Mouse (Mus musculus) left cerebral cortex, postnatal 10 days (tissue): ENCODE results near the gene Prrt2. TPM values are rescaled to one million over a fixed set of nuclear protein-coding genes. Genes with fewer than 3 reads are reported as not detected.

Experiments
- DNase-seq, 2 experiments: peaks; one replicate each; pipeline ENCODE4 v3.0.0; 2021 to 2022; ENCODE audit warnings: low spot score in 2 of 2, mixed read lengths in 1 of 2; ENCODE audit errors: extremely low spot score in 1 of 2
- intact Hi-C: fragments of 180-260 bp; cut with DNase I; formaldehyde crosslinking; loops from one replicate; pipeline ENCODE4 v1.15.1; 2025
- total RNA-seq, 2 experiments: library from RNA; stranded (reverse); gene quantifications; 2 replicates each; pipeline ENCODE4 v1.2.3; 2021

The Prrt2 gene
- 100 to 1,000 TPM; 182 to 196 TPM for total RNA-seq

- DNase-seq: peak in 1 of 2 experiments; percentile 86
- intact Hi-C loops: loop anchor here (5.0 kb wide), 1 partner anchor 81 kb away; no protein-coding TSS in a partner anchor
These were observed at the start of gene Prrt2, which contains the start of gene Gm42742 for GRCm38 (mm10) chr7:127020901-127021562. Gene Prrt2, minus strand, starts transcription at chr7:127021211. Gene Gm42742, minus strand, starts transcription at chr7:127021097.

- DNase-seq: no peak
- intact Hi-C loops: no loop called here
These were observed 45.3 kb upstream of the Prrt2 start for GRCm38 (mm10) chr7:127066317-127066716.

- intact Hi-C loops: no loop called here
- no peak for DNase-seq
These were observed 44.5 kb upstream of the Prrt2 start for GRCm38 (mm10) chr7:127065538-127065937.

- intact Hi-C loops: no loop called here
- no peak for DNase-seq
These were observed 34.1 kb upstream of the Prrt2 start for GRCm38 (mm10) chr7:127055026-127055585.

- intact Hi-C loops: no loop called here
- DNase-seq: peak; percentile 86 to 91
These were observed 21.1 kb upstream of the Prrt2 start, which contains the start of gene Kif22 for GRCm38 (mm10) chr7:127041851-127042672. Gene Kif22, minus strand, starts transcription at chr7:127042471.

GRCm38 (mm10) chr7:127031244-127031643 lies 10.2 kb upstream of the Prrt2 start:
- no peak for DNase-seq
- intact Hi-C loops: no loop called here

GRCm38 (mm10) chr7:127030172-127030571 lies 9.2 kb upstream of the Prrt2 start:
- no peak for DNase-seq
- intact Hi-C loops: no loop called here

- peak in 1 of 2 experiments; percentile 60 for DNase-seq
- intact Hi-C loops: no loop called here
These were observed 6.9 kb upstream of the Prrt2 start for GRCm38 (mm10) chr7:127027885-127028284.

GRCm38 (mm10) chr7:127026984-127027726 lies 6.1 kb upstream of the Prrt2 start, which contains the start of gene Maz:
Gene Maz, minus strand, starts transcription at chr7:127027037.
- intact Hi-C loops: no loop called here

GRCm38 (mm10) chr7:127026616-127026983 lies 5.6 kb upstream of the Prrt2 start:
- intact Hi-C loops: no loop called here
- DNase-seq: no peak

More at GRCm38 (mm10) chr7:127026984-127027726, 6.1 kb upstream of the Prrt2 start, which contains the start of gene Maz:
- peak; percentile 99 to 100 for DNase-seq

- intact Hi-C loops: no loop called here
- DNase-seq: peak in 1 of 2 experiments; percentile 91
These were observed 5.2 kb upstream of the Prrt2 start for GRCm38 (mm10) chr7:127026161-127026600.

GRCm38 (mm10) chr7:127025556-127026160 lies 4.6 kb upstream of the Prrt2 start:
- intact Hi-C loops: no loop called here
- DNase-seq: peak in 1 of 2 experiments; percentile 83

GRCm38 (mm10) chr7:127024755-127025555 lies 3.9 kb upstream of the Prrt2 start:
- DNase-seq: peak; percentile 77 to 89
- intact Hi-C loops: loop anchor here (5.0 kb wide), 1 partner anchor 77 kb away; no protein-coding TSS in a partner anchor

- no peak for DNase-seq
- intact Hi-C loops: loop anchor here (5.0 kb wide), 1 partner anchor 78 kb away; no protein-coding TSS in a partner anchor
These were observed 3.1 kb upstream of the Prrt2 start for GRCm38 (mm10) chr7:127023896-127024690.

GRCm38 (mm10) chr7:127023272-127023691 lies 2.3 kb upstream of the Prrt2 start:
- intact Hi-C loops: loop anchor here (5.0 kb wide), 1 partner anchor 79 kb away; no protein-coding TSS in a partner anchor
- peak in 1 of 2 experiments; percentile 62 for DNase-seq

- intact Hi-C loops: loop anchor here (5.0 kb wide), 1 partner anchor 80 kb away; no protein-coding TSS in a partner anchor
These were observed 1.7 kb upstream of the Prrt2 start for GRCm38 (mm10) chr7:127022528-127023271.

More at GRCm38 (mm10) chr7:127022528-127023271, 1.7 kb upstream of the Prrt2 start:
- no peak for DNase-seq
